Mouse (Mus musculus): ENCODE measurements at regions not wholly inside any gene's neighbourhood (a gene's known extent, or its start where the extent isn't known, plus 50 kb on each side); places are given as distances from the start of the nearest gene placed in this dataset.
A peak's percentile ranks its signal among the peaks of the same experiment; 100 is the strongest.
"Not testable (repeated sequence)": the region's sequence is repeated elsewhere in the genome, so short reads cannot be mapped to it uniquely, and the experiment has no call there.

DNA sequence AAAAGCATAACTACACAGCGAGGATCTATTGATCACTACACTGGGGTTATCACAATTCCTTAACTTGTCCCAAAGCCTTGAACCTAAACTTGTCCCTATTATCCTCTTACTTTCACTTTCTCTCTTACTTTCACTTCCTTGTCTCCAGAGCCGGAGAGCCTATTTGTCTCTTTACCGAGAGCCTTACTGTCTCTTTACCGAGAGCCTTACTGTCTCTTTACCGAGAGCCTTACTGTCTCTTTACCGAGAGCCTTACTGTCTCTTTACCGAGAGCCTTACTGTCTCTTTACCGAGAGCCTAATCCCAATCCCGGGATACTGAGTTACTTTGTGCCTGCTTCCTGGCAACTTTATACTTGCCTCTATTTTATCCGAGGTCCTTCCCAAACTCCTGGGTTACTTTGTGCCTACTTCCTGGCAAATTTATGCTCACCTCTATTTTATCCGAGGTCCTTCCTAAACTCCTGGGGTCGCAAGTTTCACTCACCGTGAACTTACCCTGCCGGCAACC is 335.3 kb upstream of the Ccng1 start:
- not testable (repeated sequence) for DNase-seq (ENCODE audit: low read depth)

DNA sequence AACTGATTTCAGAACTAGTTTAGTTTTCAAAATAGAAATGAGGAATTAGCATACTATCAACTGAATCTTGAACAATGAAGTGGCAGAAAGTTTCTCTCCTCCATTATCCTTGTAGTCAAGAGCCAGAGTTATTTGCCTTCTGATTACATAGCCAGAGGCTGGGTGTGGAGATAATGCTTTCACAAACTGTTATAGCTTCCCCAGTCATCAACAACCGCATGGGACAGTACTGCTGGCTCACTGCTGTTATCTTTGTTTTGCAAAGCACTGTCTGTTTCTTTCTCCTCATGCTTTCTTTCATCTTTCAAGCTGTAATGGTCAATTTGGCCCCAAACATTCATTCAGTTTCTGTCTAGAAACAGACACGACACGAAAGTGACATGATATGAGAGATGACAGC is 308.5 kb upstream of the Ccng1 start:
- no peak for DNase-seq (ENCODE audit: low read depth)

DNA sequence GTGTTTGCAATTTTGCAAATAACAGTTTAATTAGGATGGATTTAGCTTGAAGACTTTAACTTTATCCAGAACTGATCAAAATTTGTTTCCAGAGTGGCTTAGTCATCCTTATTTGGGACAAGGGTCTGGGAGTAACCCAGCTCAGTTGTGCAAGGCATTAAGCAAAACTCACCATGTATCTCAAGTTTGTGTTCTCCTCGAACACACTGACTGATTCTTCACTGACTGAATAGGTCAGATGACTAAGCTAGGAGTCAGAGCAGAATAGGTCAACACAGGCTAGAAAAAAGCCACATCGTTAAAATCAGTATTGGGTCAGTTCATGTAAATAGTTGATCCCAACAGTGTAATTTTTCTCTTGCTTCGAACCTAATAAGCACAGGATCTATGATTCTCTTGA is 302.7 kb upstream of the Ccng1 start:
- DNase-seq (ENCODE audit: low read depth) = no peak

DNA sequence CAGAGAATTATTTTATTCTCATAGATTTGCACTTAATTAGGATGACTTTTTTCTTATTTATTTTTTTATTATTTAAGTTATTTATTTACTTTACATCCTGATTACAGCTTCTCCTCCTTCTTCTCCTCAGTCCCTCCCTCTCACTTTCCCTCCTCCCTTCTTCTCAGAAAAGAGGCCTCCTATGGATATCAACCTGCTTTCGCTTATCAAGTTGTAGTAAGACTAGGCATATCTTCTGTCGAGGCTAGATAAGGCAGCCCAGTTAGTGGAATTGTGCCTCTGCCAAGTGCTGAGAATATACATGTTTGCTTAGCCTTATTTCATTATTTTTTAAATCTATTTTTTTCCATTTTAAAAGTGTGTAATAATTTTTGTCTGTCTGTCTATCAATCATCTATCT is 274.9 kb upstream of the Ccng1 start:
- no peak for DNase-seq (ENCODE audit: low read depth)

DNA sequence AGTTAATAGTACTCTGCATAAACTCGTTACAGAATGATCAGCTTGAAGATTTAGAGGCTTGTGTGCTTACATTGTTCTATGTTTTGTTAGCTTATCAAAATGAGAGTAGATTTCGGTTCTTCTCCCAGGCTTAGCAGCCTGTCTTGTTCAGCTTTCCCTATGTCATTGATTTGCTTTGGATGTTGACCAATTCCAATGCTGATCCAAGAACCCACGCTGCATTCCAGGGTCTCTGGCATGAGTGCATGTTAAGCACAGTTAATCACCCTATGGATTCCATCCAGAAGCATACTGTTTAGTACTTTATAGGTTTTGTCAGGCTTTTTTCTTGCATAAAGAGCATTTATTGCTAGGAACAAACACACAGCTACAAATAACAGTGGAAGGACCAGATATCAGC is 255.0 kb upstream of the Ccng1 start:
- no peak for DNase-seq (ENCODE audit: low read depth)

DNA sequence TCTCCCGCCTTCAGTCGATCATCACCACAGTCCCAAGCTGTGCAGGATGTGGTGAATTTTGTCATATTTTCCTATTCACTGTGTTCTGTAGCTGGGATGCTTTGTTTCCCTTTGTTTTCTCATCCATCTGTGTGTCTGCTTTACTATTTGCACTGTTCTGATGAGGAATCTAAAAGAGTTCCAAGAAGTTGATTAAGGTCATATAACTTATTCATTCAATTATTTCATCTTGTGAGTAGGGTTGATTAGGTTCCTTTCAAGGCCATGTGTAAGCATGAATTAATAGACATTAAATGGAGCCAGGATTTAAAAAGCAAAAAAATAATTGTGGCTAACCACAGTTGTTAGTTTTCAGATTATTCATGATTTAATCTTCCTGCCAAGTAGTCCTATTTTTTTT is 217.7 kb upstream of the Ccng1 start:
- DNase-seq (ENCODE audit: low read depth) = no peak

DNA sequence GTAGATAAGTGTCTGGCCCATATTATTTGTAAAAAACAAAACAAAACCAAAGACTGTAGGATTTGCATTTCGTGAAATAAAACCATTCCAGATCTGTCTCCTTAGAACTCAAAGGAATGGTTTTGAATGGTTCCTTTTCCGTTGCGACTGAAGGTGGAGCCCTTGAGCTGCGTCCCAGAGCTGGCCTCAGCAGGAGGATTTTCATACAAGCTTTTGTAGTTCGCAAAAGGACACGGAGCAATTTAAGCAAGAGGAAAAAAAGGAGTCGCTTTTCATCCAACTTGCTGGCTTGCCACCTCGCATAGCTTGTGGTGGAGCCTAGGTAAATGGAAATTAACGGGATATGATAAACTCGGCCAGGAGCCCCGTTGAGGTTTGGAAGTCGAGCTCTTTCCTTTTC is 172.1 kb upstream of the Ccng1 start:
- DNase-seq (ENCODE audit: low read depth) = peak; percentile 73

DNA sequence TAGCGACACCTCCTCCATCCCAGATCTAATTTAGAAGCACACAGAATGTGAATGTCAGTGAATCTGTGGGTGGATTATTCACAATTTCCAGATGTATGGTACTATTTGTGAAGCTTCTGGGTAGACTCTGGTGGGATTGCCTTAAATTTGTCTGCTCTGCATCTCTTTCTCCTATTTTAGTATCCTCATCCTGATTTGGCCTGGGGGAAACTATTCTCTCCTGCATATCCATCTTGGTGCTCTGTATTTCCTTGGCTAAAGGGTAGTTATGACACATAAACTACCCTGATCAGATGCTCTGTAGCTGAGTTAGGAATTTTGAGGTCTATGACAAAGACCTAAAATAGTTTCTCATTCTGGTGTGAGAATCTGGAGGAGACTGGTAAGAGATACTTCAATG is 136.4 kb upstream of the Ccng1 start:
- no peak for DNase-seq (ENCODE audit: low read depth)

DNA sequence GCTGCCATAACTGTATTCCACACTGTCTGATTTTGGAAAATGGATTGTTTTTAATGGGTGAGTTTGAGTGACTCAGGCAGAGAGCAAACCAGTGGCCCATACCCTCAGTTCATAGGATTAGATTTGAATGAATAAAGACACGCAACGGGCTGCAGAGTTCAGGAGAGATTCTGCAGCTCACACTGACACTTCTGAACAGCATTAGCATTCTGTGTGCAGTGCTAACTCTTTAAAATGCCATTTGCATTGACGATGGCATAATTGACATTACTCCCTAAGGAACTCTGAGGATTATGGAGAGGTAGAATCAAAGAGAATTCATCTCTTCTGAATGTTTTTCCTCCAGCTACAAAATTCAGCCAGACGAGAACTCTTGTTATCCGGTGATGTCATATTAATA is 129.4 kb upstream of the Ccng1 start:
- no peak for DNase-seq (ENCODE audit: low read depth)

DNA sequence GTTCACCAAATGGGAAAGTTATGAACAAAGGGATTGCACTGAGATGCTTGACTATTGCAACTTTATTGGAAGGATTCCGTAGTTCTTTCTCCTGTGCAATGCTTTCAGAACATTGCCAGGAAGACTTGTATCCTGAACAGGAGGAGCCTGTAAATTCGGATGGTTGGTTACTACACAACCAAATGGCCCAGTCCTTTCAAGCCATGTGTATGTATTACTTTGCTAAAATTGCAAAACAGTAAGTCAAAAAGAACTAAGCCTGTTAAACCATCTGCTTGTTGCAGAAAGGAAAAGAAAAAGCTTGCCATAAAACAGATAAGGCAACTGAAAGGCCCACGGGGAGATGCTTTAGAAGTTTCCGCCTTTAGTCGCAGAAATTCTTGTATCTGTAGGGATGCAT is 124.5 kb upstream of the Ccng1 start:
- no peak for DNase-seq (ENCODE audit: low read depth)

DNA sequence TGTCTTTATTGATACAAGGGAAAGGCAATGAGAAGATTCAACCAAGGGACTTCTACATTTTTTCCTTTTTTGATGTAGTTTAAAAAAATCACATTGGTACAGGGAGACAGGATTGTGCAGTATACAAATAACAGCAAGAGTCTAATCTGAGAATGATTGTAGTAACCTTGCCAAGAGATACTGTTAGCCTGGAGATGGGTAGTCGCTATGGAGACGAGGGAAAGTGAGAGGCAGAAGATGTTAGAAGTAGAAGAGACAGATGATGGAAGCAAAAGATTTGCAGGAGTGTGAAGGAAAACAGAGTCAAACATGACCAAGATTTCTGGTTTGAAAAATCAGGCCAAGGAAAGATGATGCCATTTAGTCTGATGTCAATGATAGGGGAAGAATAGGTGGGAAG is 117.9 kb upstream of the Ccng1 start:
- no peak for DNase-seq (ENCODE audit: low read depth)

DNA sequence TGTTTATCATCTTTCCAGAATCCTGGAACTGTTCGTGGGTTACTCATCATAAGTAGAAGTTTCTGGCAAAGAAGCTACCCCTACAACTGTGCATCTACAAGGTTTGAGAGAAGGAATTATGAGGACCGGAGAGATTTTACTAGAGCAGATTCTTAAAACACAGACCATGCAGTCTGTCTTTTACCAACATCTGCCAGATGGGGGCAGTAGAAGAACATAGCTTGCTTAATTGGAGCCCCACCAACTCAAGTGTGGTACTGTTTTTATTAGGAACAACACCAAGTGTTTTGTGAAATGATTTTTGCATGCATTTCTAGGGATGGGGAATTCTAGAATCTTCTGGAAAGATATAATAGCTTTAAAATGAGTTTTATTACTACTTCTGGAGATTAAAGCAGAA is 110.6 kb upstream of the Ccng1 start:
- peak; percentile 74 for DNase-seq (ENCODE audit: low read depth)

DNA sequence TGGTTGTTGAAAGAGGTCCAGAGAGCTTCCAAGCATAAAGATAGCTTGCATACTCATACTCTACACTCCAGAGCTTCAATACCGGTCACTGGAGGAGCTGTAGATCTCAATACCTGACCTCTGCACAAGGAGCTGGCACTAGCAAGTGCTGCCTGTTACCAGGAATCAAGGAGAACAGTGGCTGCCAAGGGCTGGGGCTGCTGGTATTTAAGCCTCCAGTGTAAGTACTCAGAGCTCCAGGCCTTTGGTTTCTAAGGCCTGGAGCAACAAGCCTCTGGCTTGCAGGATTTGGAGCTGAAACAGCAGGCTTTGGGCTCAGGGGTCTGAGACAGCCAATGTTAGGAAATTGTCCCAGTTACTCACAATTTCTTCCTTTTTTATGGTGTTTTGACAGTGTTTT is 96.2 kb upstream of the Ccng1 start:
- DNase-seq (ENCODE audit: low read depth) = no peak

DNA sequence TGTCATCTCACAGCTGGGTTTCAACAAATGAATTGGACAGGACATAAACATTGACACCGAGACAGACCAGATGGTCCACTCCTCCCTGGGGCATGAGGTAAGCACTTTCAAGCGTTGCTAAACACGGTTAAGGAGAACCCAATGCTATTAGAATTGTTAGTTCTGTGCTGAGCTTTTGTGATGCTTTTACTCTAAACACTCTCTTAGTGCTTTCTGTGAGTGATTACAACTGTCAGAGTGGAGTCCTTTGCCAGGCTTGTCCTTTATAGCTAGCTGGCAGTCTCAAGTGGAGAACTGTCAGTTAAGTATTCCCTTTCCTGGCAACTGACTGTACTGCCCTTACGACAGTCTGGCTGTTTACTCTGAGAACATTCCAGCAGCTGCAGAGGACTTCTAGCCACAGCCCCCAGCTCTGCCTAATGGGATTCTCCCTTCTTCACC is 95.6 kb upstream of the Ccng1 start:
- no peak for DNase-seq (ENCODE audit: low read depth)

DNA sequence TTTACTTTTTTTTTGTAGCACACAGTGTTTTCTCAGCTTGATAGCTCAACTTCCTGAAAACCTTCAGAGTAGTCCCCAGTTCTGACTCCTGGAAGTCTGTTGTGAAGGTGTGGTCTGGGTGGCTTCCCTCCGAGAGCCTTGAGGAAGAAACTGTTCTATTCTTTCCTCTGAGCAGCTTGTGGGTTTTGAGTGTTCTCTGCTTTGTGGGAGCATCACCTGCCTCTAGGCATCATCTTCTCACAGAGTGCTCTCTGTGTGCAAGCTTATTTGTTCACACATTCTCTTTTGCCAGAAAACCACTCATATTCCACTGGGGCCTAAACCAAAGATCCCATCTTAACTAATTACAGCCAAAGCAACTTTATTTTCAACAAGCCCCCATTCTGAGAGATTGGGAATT is 91.5 kb upstream of the Ccng1 start:
- no peak for DNase-seq (ENCODE audit: low read depth)

DNA sequence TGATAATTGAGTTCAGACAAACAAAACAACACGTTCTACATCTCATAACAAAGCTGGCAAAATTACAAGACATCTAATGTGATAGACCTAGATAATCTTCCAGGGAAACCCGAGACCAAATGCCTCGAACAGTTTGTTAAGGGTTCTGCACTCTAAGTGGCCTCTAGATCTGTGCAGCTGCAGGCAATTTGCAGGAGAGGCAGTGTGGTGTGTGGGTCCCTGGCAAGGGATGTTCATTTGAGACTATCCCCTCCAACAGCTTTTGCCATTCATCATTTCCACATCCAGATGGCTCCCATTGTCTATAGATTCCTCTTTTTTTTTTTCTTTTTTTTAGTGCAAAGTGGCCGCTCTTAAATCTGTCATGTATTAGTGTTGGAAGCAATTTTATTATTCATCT is 80.3 kb upstream of the Ccng1 start:
- no peak for DNase-seq (ENCODE audit: low read depth)

All from NIH3T3 (cell line).